Mouse (Mus musculus) gastrocnemius, postnatal 36 days (tissue): ENCODE data around the gene Odf2l. TPM values are rescaled to one million over a fixed set of nuclear protein-coding genes. Genes with fewer than 3 reads are reported as not detected.

ENCODE experiments used
- DNase-seq, 2 experiments: peaks; one replicate each; pipeline ENCODE4 v3.0.0; 2022
- intact Hi-C: fragments of 180-260 bp; cut with DNase I; formaldehyde crosslinking; loops from one replicate; pipeline ENCODE4 v1.15.1; 2025
- long read RNA-seq, 2 experiments: library from polyadenylated mRNA; stranded (forward); transcript quantifications; one replicate each; pipeline ENCODE4 v2.0.0; 2021
- total RNA-seq, 2 experiments: library from RNA; stranded (reverse); gene quantifications; 2 replicates each; pipeline ENCODE4 v1.2.3; 2021

The Odf2l gene
- 10 to 100 TPM in 1 of 2 experiments, 1 to 10 TPM in 1; 7.4 to 10.2 TPM for total RNA-seq
- long read RNA-seq, experiment 1, partial matches to known transcripts: 0 of 1 reads
- long read RNA-seq, experiment 1, other reads (novel, unspliced or antisense): 1 of 1 reads
- long read RNA-seq, experiment 2, partial matches to known transcripts: 0 of 1 reads
- long read RNA-seq, experiment 2, other reads (novel, unspliced or antisense): 0 of 1 reads

DNA sequence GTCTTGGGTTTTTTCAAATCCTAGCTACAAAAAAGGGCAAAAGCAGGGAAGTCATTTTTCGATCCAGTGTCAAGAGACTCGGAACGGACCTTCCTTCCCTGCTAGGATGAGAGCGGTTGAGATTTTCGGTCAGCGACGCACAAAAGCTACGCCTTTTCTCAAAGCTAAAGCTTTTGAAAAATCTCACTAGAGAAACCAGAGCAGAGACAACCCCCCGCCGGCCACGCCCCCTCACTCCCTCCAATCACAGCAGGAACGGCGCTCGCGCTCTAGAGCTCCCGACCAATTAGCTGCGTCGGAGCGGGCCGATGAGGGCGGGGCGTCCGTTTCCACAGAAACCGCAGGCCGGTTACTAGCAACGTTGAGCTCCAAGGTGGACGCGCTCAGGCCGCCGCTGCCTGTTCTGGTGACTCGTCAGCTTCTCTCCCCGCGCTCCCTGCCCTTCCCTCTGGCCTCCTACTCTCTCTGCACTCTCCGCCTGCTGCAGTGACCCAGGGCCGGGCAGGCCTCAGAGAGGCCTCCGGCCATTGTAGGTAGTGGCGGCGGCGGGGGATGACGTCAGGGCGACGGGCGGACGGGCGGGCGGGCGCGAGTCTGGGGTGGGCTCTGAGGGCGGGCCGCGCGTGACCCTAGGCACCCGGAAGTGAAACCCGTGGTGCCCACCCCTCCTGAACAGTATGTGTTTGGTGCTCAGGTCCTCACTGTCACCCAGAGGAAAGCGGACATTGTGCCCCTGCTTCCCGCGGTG lies at the start of gene Odf2l:
Gene Odf2l, plus strand, starts transcription at position 335 of the 748 bp plus-strand sequence.
- peak; percentile 98 for DNase-seq
- intact Hi-C loops: loop anchor here (5.0 kb wide), 1 partner anchor 396 kb away; the partner anchor contains the start of gene Sh3glb1

GRCm38 (mm10) chr3:145068964-145069363 lies 49.4 kb upstream of the Odf2l start:
- DNase-seq: no peak
- intact Hi-C loops: no loop called here

DNA sequence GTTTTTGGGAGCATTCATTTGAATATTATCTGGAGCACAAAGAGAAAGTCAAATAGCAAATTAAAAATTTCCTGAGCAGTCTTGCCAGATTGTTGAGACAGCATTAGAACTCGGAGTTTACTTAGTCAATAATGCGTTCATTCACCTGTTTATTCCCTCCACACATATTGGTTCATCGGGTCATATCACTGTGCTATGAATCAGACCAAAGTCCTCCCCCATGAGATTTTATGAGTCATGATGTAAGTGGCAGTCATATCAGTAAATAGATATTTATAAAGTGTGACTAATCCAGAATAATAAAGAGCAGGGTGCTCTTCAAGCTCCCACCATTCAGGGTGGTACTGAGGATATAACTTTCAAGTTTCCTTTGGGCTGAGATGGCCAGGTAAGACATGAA lies 46.0 kb upstream of the Odf2l start:
- intact Hi-C loops: no loop called here

DNA sequence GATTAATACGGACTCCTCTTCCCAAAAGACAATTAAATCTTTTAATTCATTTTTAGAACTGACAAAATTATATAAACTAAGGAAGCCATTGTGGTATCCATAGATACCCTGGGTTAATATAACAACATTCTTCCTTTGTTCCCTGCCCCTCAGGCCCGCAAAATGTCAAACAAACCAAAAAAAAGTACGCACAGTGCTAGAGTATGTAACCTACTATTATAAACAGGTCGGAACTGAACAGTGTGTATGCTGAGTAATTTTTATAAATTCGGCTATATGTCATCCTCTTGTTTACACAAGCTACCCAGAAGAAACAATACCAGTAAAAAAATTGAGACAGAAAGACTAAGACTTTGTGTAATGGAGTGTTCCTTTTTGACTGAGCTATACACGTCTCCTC lies 40.0 kb upstream of the Odf2l start:
- DNase-seq: no peak
- intact Hi-C loops: no loop called here

More for the DNA sequence above, 46.0 kb upstream of the Odf2l start:
- no peak for DNase-seq

DNA sequence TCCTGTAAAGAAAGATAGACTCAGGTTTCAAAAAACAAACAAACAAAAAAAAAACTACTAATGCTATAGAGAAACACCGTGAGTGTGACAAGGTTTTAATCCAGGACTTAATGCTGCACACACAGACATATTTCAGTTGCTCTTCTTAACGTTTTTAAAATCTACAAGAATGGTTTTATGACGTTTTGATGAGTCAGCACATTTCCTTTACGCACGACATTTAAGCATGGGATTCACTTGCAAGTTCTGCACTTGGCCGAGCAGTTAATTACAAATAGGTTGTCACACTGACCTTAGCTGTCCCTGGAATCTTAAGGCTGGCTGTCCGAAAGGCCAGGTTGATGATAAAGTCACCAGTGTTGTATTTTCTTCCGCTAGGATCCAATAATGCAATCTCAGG lies 37.5 kb upstream of the Odf2l start:
- intact Hi-C loops: no loop called here

GRCm38 (mm10) chr3:145083081-145083480 lies 35.3 kb upstream of the Odf2l start:
- DNase-seq: no peak
- intact Hi-C loops: no loop called here

More for the DNA sequence above, 37.5 kb upstream of the Odf2l start:
- no peak for DNase-seq

- DNase-seq: no peak
- intact Hi-C loops: no loop called here
These were observed 32.2 kb upstream of the Odf2l start for GRCm38 (mm10) chr3:145086180-145086579.

- no peak for DNase-seq
- intact Hi-C loops: no loop called here
These were observed 30.4 kb upstream of the Odf2l start for GRCm38 (mm10) chr3:145087857-145088598.

DNA sequence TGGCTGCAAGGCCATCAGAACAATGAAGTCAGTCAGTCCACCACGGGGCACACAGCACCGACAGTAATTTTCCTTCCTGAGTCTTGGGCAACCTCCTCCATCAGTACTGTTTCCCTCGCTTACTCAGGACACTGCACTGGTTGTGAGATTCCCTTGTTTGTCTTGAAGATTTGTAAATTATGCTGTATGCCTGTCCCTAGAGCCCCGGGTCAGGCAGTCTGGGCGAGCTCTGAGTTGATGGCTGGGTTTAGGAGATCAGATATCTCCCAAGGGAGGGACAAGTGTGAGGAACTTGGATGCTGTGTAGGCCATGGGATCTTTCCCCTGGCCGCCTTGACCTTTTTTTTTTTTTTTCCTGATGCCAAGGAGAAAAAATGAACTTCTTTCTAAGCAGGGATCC lies 19.1 kb upstream of the Odf2l start, which contains the start of gene Clca2:
Gene Clca2, minus strand, starts transcription at position 153 of the 400 bp plus-strand sequence.
- intact Hi-C loops: no loop called here
- no peak for DNase-seq

- intact Hi-C loops: no loop called here
- no peak for DNase-seq
These were observed 16.4 kb upstream of the Odf2l start for GRCm38 (mm10) chr3:145101891-145102555.

- intact Hi-C loops: no loop called here
- no peak for DNase-seq
These were observed 15.1 kb upstream of the Odf2l start for GRCm38 (mm10) chr3:145103321-145103720.

DNA sequence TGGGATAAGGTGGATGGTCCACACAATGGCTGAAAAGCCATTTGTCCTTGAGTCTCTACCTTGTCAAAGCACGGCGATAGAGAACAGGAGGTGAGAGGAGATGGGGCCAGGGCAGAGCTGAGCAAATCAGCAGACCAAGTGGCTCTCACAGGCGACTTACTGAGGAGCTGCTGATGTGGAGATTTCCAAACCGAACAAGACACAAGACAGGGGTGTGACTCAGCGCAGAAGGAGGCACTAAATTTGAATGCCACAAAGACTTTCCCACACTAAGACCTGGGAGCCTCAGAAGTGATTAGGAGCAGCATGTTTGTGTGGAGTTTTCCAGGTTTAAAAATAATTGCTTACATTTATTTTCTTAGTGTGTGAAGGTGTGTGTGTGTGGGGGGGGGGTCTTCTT lies 14.6 kb upstream of the Odf2l start:
- no peak for DNase-seq
- intact Hi-C loops: no loop called here

DNA sequence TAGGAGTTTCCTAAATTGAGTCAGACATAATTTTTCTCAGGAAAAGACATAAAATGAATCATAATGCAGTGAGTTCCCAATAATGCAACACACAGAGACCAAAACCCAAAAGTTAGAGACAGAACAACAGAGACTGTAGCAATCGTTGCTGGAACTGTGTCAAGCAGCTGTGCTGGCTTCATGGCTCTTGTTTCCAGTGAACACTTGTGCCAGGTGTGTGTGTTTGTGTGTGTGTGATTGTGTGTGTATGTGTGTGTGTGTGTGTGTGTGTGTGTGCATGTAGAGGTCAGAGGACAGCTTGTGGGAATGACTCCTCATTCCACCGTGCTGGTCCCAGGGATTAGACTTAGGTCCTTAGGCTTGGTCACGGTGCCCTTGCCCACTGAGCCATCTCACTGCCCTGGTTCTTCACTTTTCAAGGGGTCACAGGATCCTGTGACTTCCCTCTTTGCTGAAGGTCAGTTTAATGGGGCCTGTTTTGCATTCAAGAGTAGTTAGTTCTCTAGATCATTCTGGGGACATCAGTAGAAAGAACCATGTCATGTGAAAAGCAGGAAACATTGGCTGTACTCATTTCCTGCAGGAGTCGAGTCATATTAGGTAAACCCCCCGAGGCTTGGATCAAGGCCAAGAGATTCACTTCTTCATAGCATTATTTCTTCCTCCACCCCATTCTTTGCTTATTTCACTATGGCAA lies 13.2 kb upstream of the Odf2l start:
- DNase-seq: no peak
- intact Hi-C loops: no loop called here

DNA sequence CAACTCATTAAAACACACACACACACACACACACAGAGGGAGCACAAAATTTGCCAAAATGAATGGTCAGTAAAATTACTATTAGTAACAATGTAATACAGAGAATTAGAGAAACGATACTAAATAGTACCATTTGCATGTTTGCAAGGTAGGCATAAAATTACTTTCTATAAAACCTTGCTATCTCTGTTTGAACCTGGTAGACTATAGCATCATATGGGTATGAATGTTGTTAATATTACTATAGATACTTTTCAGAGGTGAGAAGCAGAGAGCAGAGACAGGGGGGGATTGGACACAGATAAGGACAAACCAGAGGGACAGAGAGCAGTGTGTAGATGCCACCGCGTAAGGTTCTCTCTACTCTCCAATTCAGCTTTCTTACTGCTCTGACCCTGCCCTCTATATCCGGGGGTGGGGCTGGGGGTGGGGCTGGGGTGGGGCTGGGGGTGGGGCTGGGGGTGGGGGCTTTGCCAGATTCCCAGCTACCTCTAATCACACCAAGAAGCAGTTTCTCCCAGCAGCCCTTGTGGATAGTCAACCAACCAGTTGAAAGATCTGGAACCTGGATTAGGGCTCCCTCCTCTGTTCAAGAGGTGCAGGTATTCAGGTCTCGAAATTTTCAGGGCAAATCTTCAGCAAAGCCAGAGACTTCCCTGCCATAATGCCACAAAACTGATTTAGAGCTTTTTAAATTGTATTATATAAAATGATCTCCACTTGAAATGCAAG lies 12.4 kb upstream of the Odf2l start:
- no peak for DNase-seq
- intact Hi-C loops: no loop called here

DNA sequence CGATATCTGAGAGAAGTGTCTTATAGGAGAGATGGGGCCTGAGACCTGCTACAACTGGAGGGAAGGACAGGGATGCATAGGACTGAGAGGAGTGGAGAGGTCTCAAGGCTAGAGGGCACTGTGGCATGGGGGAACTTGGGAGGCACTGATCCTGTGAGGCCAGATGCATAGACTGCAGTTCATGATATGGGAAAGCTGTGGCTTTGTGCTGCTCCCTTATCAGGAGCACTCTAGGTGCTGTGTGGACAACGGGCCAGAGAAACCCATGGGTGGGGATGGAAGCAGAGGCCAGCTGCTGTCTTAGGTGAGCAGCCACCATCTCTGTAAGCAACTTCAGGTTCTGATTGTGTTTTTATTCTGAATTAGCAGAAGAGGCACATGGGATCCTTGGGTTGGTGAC lies 3.2 kb upstream of the Odf2l start:
- intact Hi-C loops: loop anchor here (5.0 kb wide), 1 partner anchor 393 kb away; the partner anchor contains the start of gene Sh3glb1
- no peak for DNase-seq

DNA sequence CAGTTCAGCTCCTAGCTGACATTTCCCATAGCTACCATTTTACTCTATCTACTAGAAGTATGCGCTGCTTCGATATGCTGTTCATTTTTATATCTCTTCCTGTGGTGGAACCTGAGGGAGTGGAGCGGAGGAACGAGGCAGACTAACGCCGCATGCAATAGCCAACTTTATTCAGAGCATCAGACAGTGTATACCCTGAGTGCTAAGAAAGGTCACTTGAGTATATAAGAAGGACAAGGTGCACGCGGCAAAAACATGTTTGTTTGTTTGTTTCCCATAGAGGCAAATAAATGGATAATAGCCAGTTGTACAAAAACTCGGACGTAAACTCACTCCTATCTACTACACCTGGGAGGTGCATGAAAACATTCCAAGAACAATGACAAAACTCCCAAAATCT lies 751 bp upstream of the Odf2l start:
- DNase-seq: no peak
- intact Hi-C loops: loop anchor here (5.0 kb wide), 1 partner anchor 395 kb away; the partner anchor contains the start of gene Sh3glb1

- intact Hi-C loops: loop anchor here (5.0 kb wide), 1 partner anchor 397 kb away; the partner anchor contains the start of gene Sh3glb1
- no peak for DNase-seq
These were observed 592 bp downstream of the Odf2l start for GRCm38 (mm10) chr3:145119002-145119358.

GRCm38 (mm10) chr3:145119425-145119824 lies 1.0 kb downstream of the Odf2l start:
- intact Hi-C loops: loop anchor here (5.0 kb wide), 1 partner anchor 397 kb away; the partner anchor contains the start of gene Sh3glb1
- no peak for DNase-seq

- DNase-seq: no peak
- intact Hi-C loops: no loop called here
These were observed 8.2 kb downstream of the Odf2l start for GRCm38 (mm10) chr3:145126618-145127017.
